Mouse (Mus musculus): ENCODE measurements around the gene Slc36a2. TPM values are rescaled to one million over a fixed set of nuclear protein-coding genes. Genes with fewer than 3 reads are reported as not detected.

Gene Slc36a2
- total RNA-seq, 2 experiments from 2014 or later, result 0.10 TPM; not detected in 1

DNA sequence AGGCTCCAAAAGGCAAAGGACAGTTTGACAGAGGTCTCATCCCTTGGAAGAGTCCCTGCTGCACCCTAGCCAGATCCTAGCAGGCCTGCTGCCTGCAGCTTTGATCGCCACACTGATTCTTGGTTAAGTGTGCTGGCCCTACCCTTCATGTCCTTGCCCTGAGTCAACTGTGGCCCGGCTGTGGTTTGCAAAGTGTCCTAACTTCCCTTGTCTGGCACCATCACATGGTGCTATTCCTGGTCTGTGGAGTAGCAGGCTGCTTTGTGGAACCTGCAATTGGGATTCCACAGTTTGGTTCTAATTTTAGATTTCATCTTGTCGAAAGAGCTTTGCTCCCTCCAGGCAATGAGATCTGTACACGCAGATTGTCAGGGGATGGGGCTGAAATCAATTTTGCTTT lies 2.4 kb upstream of the Slc36a2 start:
- DNase-seq (ENCODE audit: extremely low spot score in 1 of 2, low spot score in 1 of 2), result no peak

GRCm38 (mm10) chr11:55184246-55184645 lies 631 bp downstream of the Slc36a2 start:
- DNase-seq (ENCODE audit: extremely low spot score in 1 of 2, low spot score in 1 of 2), result no peak

- no peak for DNase-seq (ENCODE audit: extremely low spot score in 1 of 2, low spot score in 1 of 2)
Observed at GRCm38 (mm10) chr11:55183124-55183523, 1.8 kb downstream of the Slc36a2 start.

GRCm38 (mm10) chr11:55179856-55180255 lies 5.0 kb downstream of the Slc36a2 start:
- DNase-seq (ENCODE audit: extremely low spot score in 1 of 2, low spot score in 1 of 2), result no peak

- DNase-seq (ENCODE audit: extremely low spot score in 1 of 2, low spot score in 1 of 2), result no peak
Observed at GRCm38 (mm10) chr11:55178830-55179229, 6.0 kb downstream of the Slc36a2 start.

DNA sequence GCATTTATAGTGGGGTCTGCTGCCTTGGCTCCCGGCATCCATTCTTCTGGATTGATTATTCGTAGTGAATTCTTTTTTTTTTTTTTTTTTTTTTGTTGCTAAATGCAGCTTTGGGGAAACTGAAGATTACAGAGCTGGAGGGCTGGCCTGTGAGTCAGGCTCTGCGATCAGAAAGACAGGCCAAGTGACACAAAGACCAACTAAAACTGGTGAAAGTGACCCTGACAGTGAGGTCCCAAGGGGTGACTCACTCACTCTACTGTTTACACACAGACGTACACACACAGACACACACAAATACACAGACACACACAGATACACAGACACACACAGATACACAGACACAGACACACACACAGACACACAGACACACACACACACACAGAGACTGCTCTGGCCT lies 14.4 kb downstream of the Slc36a2 start:
- DNase-seq (ENCODE audit: extremely low spot score in 1 of 2, low spot score in 1 of 2), result no peak

GRCm38 (mm10) chr11:55168914-55169313 lies 16.0 kb downstream of the Slc36a2 start:
- no peak for DNase-seq (ENCODE audit: extremely low spot score in 1 of 2, low spot score in 1 of 2)

DNA sequence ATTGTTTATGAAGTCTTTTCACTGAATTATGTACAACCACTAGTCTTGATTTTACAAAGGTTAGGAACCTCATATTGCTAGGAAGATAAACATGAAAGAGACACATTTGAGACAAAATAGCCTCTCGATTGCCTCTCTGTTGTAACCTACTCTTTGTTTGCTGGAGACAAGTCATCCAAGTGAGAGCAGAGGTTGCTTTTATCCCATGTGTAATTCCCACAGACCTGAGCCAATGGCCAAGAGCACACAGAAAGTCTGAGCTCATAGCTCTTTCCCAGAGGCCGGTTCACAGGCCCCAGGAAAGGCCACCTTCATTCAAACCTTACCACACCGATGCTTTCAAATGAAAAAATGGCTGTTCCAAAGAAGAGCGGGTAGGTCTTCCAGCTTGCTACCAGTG lies 16.4 kb downstream of the Slc36a2 start:
- no peak for DNase-seq (ENCODE audit: extremely low spot score in 1 of 2, low spot score in 1 of 2)

GRCm38 (mm10) chr11:55165748-55166147 lies 19.1 kb downstream of the Slc36a2 start:
- no peak for DNase-seq (ENCODE audit: extremely low spot score in 1 of 2, low spot score in 1 of 2)

DNA sequence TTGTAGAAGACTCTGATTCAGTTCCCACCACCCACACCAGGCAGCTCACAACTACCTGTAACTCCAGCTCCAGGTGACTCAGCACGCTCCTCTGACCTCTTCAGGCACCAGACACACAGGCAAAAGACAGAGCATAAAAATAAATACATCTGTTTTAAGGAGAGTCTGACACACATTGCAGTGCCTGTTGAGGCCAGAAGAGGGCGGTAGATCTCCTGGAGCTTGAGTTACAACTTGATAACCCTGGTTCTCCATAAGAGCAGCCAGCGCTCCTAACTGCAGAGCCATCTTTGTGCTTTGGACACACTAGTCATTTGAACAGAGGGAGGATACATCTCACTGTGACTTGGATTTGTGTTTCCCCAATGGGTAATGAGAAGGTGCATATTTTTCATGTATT lies 20.2 kb downstream of the Slc36a2 start:
- DNase-seq (ENCODE audit: extremely low spot score in 1 of 2, low spot score in 1 of 2), result peak in 1 of 2 experiments; percentile 54

- DNase-seq (ENCODE audit: extremely low spot score in 1 of 2, low spot score in 1 of 2), result peak; percentile 39 to 74
Observed at GRCm38 (mm10) chr11:55162670-55163069, 22.2 kb downstream of the Slc36a2 start.

DNA sequence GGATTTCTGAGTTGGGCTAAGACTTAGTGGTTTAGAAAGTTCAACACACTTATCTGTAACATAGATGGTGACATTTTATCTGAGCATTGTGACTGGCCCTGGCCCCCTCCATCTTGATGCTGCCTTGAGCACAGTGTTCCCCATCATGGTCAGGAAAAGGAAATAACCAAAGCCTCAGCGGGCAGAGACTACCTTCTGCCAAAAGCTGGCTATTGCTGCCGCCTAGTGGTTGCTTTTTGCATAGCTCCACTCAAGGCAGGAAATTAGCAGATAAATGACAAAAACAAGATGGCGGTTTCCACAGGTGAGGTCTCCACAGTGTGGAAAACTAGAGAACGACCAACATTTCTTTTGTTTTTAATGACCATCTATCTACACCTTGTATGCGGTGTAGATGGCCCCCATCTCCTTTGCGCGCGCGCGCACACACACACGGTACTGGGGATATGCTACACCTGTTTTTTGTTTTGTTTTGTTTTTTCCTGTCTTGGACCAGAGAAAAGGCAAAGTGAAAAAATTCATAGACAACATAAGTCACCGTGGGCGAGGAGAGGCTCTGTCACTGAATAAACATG lies 26.0 kb downstream of the Slc36a2 start:
- DNase-seq (ENCODE audit: extremely low spot score in 1 of 2, low spot score in 1 of 2), result peak; percentile 67 to 91

GRCm38 (mm10) chr11:55155070-55155421 lies 29.8 kb downstream of the Slc36a2 start:
- no peak for DNase-seq (ENCODE audit: extremely low spot score in 1 of 2, low spot score in 1 of 2)

GRCm38 (mm10) chr11:55154398-55155069 lies 30.3 kb downstream of the Slc36a2 start:
- DNase-seq (ENCODE audit: extremely low spot score in 1 of 2, low spot score in 1 of 2), result no peak

GRCm38 (mm10) chr11:55151608-55152007 lies 33.3 kb downstream of the Slc36a2 start, which contains the start of gene Slc36a3:
TSS of gene Slc36a3 (minus strand) at chr11:55151708.
- DNase-seq (ENCODE audit: extremely low spot score in 1 of 2, low spot score in 1 of 2), result no peak

DNA sequence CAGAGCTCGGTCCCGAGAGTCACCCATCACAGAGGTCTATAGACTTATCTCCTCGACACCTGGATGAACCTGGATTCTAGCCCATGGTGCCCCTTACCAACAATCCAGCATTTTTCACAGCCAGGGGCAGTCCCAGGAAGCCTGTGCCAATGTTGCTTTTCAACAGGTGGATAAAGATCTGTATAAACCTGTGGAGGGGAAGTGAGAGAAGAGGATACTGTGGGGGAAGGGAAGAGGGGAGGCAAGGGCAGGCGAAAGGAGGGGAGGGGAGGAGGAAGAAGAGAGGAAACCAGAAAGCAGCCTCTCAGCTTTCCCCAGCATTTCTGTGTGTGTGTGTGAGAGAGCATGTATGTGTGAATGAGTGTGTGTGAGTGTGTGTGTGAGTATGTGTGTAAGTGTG lies 36.4 kb downstream of the Slc36a2 start:
- DNase-seq (ENCODE audit: extremely low spot score in 1 of 2, low spot score in 1 of 2), result no peak

- no peak for DNase-seq (ENCODE audit: extremely low spot score in 1 of 2, low spot score in 1 of 2)
Observed at GRCm38 (mm10) chr11:55147423-55147822, 37.5 kb downstream of the Slc36a2 start.

GRCm38 (mm10) chr11:55146855-55147254 lies 38.0 kb downstream of the Slc36a2 start:
- no peak for DNase-seq (ENCODE audit: extremely low spot score in 1 of 2, low spot score in 1 of 2)

GRCm38 (mm10) chr11:55144011-55144410 lies 40.9 kb downstream of the Slc36a2 start:
- DNase-seq (ENCODE audit: extremely low spot score in 1 of 2, low spot score in 1 of 2), result no peak

DNA sequence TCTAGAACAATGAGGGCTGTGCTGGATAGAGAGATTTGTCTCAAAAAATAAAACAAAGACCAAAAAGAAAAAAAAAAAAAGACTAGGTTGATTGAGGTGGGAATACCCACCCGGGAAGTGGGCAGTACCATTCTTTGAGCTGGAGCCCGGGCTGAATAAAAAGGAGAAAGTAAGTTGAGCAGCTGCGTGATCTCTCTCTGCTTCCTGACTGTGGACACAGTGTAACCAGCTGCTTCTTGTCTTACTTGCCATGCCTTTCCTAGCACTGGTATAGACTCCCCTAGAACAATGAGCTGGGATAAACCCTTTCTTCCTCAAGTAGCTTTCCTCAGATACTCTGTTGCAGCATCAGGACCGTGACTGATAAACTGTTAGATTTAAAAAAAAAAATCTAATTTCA lies 43.4 kb downstream of the Slc36a2 start:
- no peak for DNase-seq (ENCODE audit: extremely low spot score in 1 of 2, low spot score in 1 of 2)

DNA sequence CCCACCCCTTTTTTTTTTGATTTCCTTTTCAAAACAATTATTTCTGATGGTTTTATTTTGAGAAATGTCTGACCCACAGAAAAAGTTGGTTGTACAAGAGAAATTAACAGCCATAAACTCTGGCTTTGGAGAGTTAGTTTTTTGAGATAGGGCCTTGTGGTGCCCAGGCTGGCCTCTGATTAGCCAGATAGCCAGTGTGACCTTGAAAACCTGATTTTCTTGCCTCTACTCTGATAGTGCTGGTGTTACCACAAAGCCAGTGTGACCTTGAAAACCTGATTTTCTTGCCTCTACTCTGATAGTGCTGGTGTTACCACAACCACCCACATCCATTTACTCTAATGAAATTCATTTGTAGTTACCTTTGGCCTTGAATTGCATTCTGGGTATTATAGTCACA lies 47.2 kb downstream of the Slc36a2 start:
- no peak for DNase-seq (ENCODE audit: extremely low spot score in 1 of 2, low spot score in 1 of 2)

DNA sequence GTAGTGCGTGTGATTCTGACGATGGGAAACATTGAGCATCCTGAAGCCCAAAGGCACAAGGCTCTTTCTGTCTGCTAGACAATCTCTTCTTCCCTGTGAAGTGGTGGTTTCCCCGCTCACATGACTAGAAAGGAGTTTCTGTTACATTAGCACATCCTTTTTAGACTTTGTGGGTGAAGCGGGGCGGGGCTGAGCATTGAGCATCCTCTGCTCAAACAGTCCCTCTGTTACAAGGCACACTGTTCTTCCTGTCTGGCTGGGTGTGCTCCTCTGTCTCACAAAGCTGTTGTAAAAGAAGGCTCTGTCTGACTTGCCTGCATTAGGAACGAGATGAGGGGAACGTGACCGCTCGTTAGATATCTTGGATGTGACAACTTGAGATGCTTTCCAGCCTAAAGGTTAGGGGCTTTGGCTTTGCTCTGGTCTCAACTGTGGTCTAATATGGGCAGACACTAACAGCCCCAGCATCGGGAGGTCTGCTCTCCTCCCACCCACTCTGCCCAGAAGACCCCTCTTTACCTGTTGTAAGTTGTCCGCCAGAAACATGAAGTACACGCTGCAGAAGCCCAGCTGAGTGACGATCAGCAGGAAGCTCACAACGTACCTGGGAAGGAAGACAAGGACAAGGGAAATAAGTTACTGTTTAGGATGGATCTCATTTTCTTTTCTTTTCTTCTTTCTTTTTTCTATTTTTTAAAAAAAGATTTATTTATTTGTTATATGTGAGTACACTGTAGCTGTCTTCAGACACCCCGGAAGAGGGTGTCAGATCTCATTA lies 47.9 kb downstream of the Slc36a2 start:
- DNase-seq (ENCODE audit: extremely low spot score in 1 of 2, low spot score in 1 of 2), result no peak

Data from layer of hippocampus, postnatal 25 days (tissue).